Mouse (Mus musculus) C2C12 (cell line): ENCODE measurements around the gene Akt1s1. TPM values are rescaled to one million over a fixed set of nuclear protein-coding genes. Genes with fewer than 3 reads are reported as not detected.

Experiments used
- H3K27me3 ChIP-seq: one replicate; pipeline ENCODE4 v1.6.1; 2011; ENCODE audit not compliant: control insufficient read depth, insufficient read depth, insufficient read length
- H3K36me3 ChIP-seq: one replicate; pipeline ENCODE4 v1.6.1; 2011; ENCODE audit not compliant: control insufficient read depth, insufficient read depth
- H3K4me3 ChIP-seq: one replicate; pipeline ENCODE4 v1.5.1; 2011; ENCODE audit warnings: mild to moderate bottlenecking, control low read depth; ENCODE audit not compliant: poor library complexity, insufficient read depth, severe bottlenecking
- H3K79me2 ChIP-seq: one replicate; pipeline ENCODE4 v1.6.1; 2011; ENCODE audit not compliant: control insufficient read depth, insufficient read depth
- H3K79me3 ChIP-seq: one replicate; pipeline ENCODE4 v1.6.1; 2011; ENCODE audit warnings: low read depth, control low read depth
- H3ac ChIP-seq: one replicate; pipeline ENCODE3; 2011; ENCODE audit warnings: low read depth; ENCODE audit not compliant: control insufficient read depth, insufficient read length
- CEBPB ChIP-seq: IDR thresholded peaks from one replicate; pipeline ENCODE4 v1.6.1; 2011; ENCODE audit warnings: low read depth, mild to moderate bottlenecking, control low read depth, moderate library complexity
- CTCF ChIP-seq: IDR thresholded peaks from one replicate; pipeline ENCODE4 v1.5.1; 2011; ENCODE audit not compliant: control insufficient read depth, insufficient read depth, insufficient read length
- FOSL1 ChIP-seq: IDR thresholded peaks from one replicate; pipeline ENCODE4 v1.8.0; 2011; ENCODE audit warnings: mild to moderate bottlenecking, low read length; ENCODE audit not compliant: poor library complexity, insufficient read depth, severe bottlenecking
- MAX ChIP-seq: IDR thresholded peaks from one replicate; pipeline ENCODE4 v1.6.1; 2011; ENCODE audit warnings: mild to moderate bottlenecking, control low read depth
- MYOD1 ChIP-seq: IDR thresholded peaks from one replicate; pipeline ENCODE4 v1.6.1; 2011; ENCODE audit warnings: low read depth; ENCODE audit not compliant: control insufficient read depth, insufficient read length
- MYOG ChIP-seq: IDR thresholded peaks from one replicate; pipeline ENCODE4 v1.6.1; 2011; ENCODE audit not compliant: control insufficient read depth, insufficient read length; ENCODE audit errors: extremely low read depth
- USF1 ChIP-seq: IDR thresholded peaks from one replicate; pipeline ENCODE4 v1.6.1; 2011; ENCODE audit warnings: low read depth, mild to moderate bottlenecking, control low read depth, moderate library complexity
- polyA plus RNA-seq: library from polyadenylated mRNA; unstranded; fragments of >200 nt; fragmentation: generic; extraction: Trizol; gene quantifications from one replicate; pipeline ENCODE4 v1.2.1, GENCODE M21; 2012; ENCODE audit warnings: missing spikeins

The Akt1s1 gene
- polyA plus RNA-seq, 1 experiment = 208 TPM

DNA sequence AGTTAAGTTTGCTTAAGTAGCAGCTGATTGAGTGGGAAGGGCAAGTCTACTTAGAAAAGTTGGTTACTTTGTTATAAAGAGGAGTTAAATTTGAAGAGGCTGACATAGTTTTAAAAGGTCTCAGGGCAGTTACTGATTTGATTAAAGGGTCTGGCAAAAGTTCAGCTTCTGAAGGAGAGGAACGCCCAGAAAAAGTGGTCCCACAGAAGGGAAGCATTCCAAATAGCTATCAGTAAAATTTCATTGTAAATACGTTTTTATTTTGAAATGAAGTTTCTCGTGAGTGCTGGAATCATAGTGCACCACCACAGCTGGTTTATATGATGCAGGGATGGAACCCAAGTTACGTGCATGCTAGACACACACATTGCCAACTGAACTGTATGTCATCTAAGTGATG is 16.0 kb upstream of the Akt1s1 start:
- H3K27me3 ChIP-seq = no peaks in the 10 kb centered on the region
- H3K79me2 ChIP-seq = peaks cover 34% of the 10 kb centered on the region
- H3ac ChIP-seq = no peak overlapping the region
- no peak for TF ChIP-seq CEBPB
- TF ChIP-seq MYOD1 = no peak
- no peak for TF ChIP-seq MYOG
- no peak for TF ChIP-seq FOSL1
- peaks cover 29% of the 10 kb centered on the region for H3K36me3 ChIP-seq
- peaks cover 26% of the 10 kb centered on the region for H3K79me3 ChIP-seq
- H3K4me3 ChIP-seq = no peak overlapping the region

DNA sequence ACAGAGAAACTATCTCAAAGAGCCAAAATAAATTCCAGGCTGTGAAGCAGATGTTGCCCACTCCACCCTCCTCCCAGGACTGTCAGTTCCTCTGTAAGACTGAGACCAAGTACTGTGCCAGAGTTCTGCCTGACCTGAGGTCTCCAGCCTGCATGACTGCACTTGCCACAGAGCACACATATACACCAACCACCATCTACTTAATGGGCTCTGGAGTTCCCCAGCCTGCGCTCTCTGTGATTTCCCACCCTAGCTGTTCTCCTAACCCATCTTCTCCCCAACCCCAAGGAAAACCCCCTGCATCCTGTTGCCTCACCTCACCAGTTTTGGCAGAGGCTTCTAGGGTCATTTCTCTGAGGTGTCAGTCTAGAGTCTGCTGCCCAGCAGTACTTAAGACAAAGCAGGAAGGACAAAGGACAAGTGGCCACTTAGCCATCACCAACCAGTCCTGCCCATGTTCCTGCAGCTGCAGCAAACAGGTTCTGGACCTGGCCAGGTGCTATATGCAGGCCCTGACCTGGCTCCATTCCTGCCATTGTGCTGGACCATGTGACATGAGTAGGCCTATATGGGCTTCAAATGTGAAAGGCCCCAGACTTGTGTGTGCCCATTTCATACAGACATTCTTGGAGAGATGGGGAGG is 13.3 kb upstream of the Akt1s1 start:
- H3K4me3 ChIP-seq = no peak overlapping the region
- no peaks in the 10 kb centered on the region for H3K27me3 ChIP-seq
- H3K79me3 ChIP-seq = peaks cover 5% of the 10 kb centered on the region
- peaks cover 7% of the 10 kb centered on the region for H3K79me2 ChIP-seq
- peaks cover 9% of the 10 kb centered on the region for H3K36me3 ChIP-seq
- TF ChIP-seq CTCF = no peak
- no peak for TF ChIP-seq MYOG
- TF ChIP-seq USF1 = no peak
- TF ChIP-seq MYOD1 = no peak
- no peak for TF ChIP-seq CEBPB
- TF ChIP-seq FOSL1 = no peak
- no peak for TF ChIP-seq MAX
- H3ac ChIP-seq = no peak overlapping the region

DNA sequence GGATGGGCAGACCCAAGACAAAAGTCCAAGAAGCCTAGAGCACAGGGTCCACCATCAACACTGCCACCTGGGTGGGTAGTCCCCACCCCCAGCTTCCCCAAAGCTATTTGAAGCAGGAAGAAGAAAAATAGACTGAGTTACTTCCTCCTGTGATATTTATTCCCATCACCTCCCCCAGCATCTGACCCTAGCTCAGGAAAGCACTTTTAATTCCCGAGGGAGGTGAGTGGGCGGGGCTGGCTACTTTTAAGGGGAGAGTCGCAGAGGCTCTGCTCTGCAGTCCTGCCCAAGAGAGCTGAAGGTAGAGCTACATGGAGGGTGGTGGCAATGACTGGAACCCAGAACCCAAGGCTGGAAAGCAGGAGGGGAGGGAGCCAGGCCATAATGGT is 12.8 kb upstream of the Akt1s1 start:
- H3K27me3 ChIP-seq = no peaks in the 10 kb centered on the region
- no peak for TF ChIP-seq CTCF
- no peak for TF ChIP-seq USF1
- no peak for TF ChIP-seq CEBPB
- no peak for TF ChIP-seq FOSL1
- no peak for TF ChIP-seq MYOD1
- TF ChIP-seq MAX = no peak
- TF ChIP-seq MYOG = no peak
- no peak overlapping the region for H3ac ChIP-seq
- no peak overlapping the region for H3K4me3 ChIP-seq
- peaks cover 1% of the 10 kb centered on the region for H3K79me3 ChIP-seq
- H3K79me2 ChIP-seq = peaks cover 1% of the 10 kb centered on the region
- peaks cover 4% of the 10 kb centered on the region for H3K36me3 ChIP-seq

DNA sequence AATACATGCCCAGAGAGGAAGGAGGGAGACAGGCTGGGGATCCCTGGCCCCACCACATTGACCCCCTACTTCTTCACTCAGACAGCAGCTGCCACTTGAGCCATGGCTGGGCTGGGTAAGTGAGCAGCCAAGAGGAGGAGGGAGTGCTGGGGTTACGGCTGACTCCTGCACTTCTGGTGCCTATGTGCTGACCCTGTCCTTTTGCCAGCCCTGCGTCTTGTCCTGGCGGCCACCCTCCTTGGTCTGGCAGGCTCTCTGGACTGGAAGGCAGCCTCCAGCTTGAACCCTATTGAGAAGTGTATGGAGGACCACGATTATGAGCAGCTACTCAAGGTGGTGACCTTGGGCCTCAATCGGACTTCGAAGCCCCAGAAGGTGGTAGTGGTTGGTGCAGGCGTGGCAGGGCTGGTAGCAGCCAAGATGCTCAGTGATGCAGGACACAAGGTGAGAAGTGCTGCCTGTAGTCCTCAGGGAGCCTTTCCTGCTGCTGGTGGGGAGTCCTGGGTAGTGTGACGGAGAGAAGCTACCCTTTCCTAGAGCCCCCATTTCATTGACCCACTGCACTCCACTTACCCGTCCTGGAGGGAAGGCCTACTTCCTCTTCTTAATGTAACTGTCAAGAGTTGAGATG is 12.3 kb upstream of the Akt1s1 start:
- no peaks in the 10 kb centered on the region for H3K79me2 ChIP-seq
- no peak overlapping the region for H3ac ChIP-seq
- no peak overlapping the region for H3K4me3 ChIP-seq
- H3K27me3 ChIP-seq = no peaks in the 10 kb centered on the region
- H3K36me3 ChIP-seq = no peaks in the 10 kb centered on the region
- TF ChIP-seq MYOD1 (no peak), MYOG (no peak), FOSL1 (no peak), MAX (no peak), CTCF (no peak), CEBPB (no peak), USF1 (no peak)
- H3K79me3 ChIP-seq = no peaks in the 10 kb centered on the region

DNA sequence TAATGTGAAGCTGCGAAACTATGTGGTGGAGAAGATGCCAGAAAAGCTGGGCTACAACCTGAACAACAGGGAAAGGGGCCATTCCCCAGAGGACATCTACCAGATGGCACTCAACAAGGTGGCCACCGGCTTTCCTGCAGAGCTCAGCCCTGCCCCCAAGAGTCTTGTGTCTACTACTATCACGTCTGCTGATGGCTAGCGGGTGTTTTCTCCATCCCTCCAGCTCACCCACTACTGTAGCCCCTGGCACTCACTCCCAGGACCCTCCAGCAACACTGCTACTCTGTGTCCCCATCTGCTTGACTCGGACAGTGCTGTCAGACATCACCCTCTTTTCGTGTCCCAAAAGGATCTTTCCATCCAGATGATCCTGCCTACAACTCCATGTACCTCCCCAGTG is 10.7 kb upstream of the Akt1s1 start:
- Histone ChIP-seq H3K27me3 (no peaks in the 10 kb centered on the region), H3K79me2 (no peaks in the 10 kb centered on the region), H3ac (no peak overlapping the region), H3K79me3 (no peaks in the 10 kb centered on the region), H3K36me3 (no peaks in the 10 kb centered on the region), H3K4me3 (no peak overlapping the region)
- no peak for TF ChIP-seq MYOD1
- TF ChIP-seq USF1 = no peak
- no peak for TF ChIP-seq MAX
- no peak for TF ChIP-seq CTCF
- TF ChIP-seq FOSL1 = no peak

DNA sequence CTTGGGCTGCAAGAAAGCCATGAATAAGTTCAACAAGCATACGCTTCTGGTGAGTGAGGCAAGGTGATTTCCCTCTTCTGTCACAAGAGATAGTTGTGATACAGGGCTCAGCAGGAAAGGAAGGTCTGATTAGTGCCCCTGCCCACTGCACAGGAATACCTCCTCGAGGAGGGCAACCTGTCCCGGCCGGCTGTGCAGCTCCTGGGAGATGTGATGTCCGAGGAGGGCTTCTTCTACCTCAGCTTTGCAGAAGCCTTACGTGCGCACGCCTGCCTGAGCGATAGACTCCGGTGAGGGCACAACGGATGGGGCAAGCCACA is 9.7 kb upstream of the Akt1s1 start:
- H3ac ChIP-seq = no peak overlapping the region
- H3K4me3 ChIP-seq = no peak overlapping the region
- no peaks in the 10 kb centered on the region for H3K79me2 ChIP-seq
- H3K27me3 ChIP-seq = no peaks in the 10 kb centered on the region
- H3K79me3 ChIP-seq = no peaks in the 10 kb centered on the region
- TF ChIP-seq CTCF (no peak), MYOD1 (no peak), MYOG (no peak), CEBPB (no peak), MAX (no peak), FOSL1 (no peak), USF1 (no peak)
- H3K36me3 ChIP-seq = no peaks in the 10 kb centered on the region
